Mouse (Mus musculus): ENCODE results near the gene Ncapd3. TPM values are rescaled to one million over a fixed set of nuclear protein-coding genes. Genes with fewer than 3 reads are reported as not detected.
A peak's percentile ranks its signal among the peaks of the same experiment; 100 is the strongest.

Ncapd3 gene
- 10 to 100 TPM; 17.8 to 22.9 (median 21.7) TPM for total RNA-seq (2022)

DNA sequence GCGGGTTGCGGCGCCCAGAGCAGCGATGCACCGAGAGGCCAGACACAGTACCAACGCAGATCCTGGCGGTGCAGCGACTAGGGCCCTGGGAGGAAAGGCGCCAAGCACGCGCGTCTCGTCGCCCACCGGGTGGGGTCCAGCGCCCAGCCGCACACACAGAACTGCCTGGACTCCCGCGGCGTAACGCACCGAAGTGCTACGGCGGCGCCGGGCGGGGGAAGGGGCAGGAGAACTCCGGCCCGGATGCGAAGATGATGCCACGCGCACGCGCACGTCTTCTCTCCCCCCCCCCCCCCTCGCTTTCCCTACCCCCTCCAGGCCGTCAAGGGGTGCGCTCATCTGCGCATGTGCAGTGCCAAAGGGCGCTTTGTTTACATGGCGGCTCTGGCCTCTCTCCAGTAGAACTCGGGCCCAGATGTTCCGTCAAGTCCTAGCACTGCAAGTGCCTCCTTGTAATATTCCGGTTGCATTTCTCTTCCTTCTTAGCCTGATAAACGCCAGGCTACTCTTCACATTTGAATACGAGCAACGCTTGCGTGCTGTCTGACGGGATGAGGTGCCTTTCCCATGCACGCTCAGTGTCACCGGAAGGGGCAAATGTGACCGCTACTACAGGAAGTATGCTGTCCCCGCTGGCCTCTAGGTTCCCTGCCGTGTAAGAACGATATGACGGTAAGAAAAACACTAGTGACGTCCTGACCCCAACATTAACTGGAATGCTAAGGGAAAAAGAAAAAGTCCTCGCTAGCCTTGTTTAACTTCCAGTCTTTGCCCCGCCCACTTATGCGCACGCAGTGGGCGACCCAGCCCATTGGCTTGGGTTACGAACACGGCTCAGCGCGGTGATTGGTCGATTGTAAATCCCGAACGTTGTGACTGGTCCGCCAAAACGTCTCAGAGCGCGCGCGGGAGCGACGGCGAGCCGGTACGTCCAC lies at the start of gene Ncapd3, which contains the start of gene Vps26b:
Gene Ncapd3 (plus strand): TSS at position 348 of the 935 bp plus-strand sequence.
Gene Vps26b (minus strand): TSS at position 238 of the 935 bp plus-strand sequence.
- peak; percentile 95 to 97 for DNase-seq (ENCODE audit: low spot score in 2 of 2)

DNA sequence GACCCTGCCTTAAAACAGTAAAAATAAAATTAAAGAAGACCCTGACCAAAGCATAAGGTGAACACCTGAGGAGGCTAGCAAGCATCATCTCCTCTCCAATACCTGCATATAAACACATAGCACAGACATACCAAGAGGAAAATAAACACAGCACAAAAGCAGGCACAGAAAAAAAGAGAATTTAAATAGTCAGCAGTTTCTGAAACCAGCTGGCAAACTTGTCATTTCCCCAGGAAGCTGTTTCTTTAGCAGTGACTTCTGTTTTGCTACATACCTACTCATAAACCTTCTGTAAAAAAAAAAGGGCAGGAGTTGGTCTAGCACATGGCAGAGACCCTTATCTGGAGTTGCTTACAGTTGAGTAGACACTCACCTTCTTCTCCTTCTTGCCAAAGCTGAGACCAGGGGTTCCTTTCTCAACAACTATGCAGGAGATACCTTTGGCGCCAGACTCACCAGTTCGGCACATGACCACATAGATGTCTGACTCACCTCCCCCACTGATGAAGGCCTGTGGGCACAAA lies 44.8 kb upstream of the Ncapd3 start:
- DNase-seq (ENCODE audit: low spot score in 2 of 2): no peak

DNA sequence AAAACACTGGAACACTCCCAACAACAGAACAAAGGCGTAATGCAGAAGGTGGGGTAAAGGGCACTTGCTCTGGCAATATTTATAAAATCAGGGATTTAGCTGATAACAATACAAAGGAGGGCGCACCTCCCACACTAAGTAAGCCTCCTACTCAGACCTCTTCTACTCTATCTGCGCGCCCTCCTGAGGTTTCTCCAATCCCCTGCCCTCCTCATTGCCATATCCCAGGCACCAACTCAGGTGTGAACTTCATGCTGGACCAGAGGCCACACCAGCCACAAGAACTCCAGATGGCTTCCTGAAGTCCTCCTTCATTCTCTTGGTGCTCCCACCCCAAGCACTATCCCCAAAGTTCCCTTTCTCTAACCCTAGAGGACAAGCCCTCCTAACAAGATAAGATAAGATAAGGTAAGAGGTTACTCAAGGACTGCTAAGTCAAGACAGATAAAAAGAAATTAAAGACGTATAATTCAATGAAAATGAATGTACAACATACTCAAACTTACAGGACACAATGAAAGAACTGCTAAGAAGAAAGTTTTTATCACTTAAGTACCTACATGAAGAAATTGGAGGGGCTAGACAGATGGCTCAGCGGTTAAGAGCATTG lies 44.2 kb upstream of the Ncapd3 start:
- no peak for DNase-seq (ENCODE audit: low spot score in 2 of 2)

DNA sequence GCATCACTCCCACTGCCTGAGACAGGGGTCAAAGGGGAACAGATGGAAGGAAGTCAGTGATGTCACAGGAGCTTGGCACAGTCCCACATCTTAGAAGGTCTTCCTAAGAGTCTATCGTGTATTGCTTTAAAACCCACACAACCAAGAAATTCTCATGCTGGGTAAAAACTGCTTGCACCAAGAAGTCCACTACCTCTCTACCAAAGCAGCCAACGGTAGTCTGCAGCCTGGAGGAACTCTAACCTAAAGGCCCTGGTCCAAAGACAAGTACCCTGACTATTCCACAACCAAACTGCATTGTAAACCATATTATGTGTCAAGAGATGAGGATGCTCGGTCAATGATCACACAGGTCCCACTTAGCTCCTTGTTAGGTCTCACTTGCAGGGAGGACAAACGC lies 39.8 kb upstream of the Ncapd3 start:
- no peak for DNase-seq (ENCODE audit: low spot score in 2 of 2)

DNA sequence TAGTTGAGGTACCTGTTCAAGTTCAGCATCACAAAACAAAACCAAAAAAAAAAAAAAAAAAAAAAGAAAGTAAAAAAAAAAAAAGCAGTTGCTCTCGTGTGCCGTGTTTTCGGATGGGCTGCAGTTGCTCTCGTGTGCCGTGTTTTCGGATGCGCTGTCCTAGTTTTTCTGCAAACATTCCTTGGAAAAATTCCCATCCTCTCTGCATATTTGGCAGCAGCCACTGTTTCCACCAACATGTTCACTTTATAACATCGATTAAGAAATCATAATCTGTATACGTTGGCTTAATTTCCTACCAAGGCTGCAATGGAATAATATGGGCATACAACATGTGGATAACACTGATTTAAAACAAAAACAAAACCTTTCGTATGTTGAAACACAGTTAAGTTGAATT lies 36.9 kb upstream of the Ncapd3 start:
- DNase-seq (ENCODE audit: low spot score in 2 of 2): no peak

DNA sequence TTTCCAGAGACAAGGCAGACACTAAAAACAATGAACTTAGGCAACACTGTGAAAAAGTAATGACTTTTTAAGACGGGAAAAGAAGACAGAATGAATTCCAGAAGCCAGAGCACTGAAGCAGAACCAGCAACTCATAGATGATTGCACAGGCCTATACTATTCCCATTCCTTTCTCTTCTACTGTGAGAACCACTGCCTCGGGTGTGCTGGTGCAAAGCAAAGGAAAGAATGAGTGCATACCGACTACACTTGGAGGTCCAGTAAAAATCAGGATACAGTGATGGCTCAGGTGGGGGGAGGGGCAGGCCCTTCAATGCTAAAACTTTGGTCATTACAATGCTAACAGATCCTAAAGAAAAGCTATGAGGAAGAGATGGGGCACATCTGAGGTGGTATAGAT lies 36.1 kb upstream of the Ncapd3 start:
- no peak for DNase-seq (ENCODE audit: low spot score in 2 of 2)

DNA sequence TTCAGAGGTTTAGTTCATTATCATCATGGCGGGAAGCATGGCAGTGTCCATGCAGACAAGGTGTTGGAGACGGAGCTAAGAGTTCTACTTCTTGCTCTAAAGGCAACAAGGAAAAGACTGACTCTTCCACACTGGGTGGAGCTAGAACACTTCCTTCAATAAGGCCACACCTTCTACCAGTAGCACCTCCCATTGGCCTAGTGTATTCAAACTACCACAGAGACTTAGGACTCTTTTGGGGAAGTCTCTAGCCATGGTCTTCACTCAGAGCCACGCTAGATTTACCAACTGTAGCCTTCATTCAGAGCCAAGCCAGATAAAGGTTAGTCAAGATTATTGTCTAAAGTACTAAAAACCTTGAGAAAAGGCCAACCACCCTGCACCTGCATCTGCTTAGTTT lies 32.9 kb upstream of the Ncapd3 start:
- DNase-seq (ENCODE audit: low spot score in 2 of 2): no peak

DNA sequence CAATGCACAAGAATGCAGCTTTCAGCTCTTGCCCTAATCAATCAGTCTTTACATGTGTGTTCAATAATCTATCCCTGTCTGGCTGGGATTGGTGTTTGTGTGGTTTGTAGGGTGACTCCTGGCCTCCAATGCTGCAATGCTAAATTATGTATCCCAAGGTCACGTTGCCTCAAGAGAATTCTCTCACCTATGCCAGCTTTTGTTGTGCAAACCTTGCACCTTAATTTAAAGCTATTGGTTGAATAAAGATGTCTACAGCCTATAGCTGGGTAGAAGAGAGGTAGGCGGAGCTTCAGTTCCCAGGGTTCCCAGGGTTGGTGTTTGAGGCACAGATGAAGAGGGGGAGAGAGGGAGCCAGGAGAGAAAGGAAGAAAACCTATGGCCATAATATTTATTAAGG lies 32.5 kb upstream of the Ncapd3 start:
- no peak for DNase-seq (ENCODE audit: low spot score in 2 of 2)

DNA sequence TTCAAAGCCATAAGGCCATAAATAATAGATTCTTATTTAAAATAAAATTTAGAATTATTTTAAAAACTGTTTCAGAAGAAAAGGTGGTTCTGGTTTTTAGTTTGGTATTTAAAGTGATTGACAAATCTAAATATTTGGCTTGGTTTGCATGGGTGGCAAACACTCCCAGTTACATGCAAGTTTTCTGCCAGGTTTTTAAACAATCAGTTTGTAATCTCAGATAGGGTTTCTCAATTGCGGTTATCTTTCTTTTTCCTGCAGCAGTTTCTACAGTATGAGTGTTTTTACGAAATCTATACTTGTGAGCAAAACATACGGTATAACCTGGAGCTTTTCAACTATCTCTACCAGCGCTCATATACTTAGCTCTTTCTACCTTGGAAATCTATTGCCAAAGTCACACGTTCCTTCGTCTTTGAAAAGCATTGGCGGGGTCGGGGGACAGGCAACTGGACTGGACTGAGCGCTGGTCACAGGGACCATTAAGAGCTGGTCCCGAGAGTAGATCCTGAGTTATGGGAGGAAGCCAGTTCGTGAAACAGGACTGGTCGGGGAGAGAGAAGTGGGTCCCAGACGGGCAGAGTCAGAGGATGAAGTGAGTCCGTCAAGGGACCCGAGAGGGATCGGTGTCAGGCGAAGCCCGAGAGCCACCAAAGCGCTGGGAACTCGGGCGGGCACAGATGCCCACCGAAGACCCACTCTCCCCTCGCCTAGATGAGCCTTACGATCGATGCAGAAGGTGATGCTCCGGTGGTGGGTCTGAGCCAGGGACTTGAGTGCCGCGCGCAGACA lies 31.1 kb upstream of the Ncapd3 start:
- no peak for DNase-seq (ENCODE audit: low spot score in 2 of 2)

DNA sequence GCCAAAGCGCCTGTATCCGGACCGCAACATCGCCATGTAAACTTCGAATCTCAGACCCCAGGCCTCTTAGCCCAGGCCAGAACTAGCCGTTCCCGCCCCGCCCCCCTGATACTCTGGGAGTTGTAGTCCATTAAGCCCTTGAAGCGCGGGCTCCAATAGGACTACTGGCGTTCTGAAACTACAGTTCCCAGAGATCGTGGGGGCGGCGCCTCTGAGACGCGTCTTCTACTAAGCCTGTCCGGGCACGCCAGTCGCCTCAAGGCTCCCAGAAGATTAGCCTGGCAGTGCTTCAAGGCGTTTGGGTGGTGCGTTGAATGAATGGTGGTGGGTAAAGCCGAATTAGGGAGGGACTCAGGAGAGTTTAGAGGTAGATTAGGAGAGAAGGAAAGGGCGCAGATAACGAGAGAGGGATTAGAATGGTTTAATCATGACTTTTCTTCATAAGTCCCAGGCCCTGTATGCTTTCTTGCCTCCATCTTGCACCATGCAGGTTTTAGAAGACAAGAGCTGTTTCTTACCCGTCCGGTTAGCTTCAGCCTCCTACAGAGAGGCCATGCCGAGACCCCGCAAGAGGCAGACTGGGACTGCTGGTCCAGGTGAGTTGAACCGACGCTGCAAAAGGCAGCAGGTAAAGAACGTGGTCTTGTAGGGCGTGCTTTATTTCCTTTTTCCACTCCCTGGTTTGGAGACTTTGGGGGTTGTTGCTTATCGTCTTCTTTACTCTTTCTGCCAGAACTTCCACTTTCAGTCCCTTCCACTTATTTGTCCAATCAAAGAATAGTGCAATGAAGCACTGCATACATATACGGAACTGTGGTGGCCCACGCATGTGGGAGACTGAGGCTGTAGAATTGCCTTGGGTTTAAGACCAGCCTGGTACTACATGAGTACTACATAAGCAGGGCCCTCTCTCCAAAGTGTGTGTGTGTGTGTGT lies 30.2 kb upstream of the Ncapd3 start, which contains the start of the genes Acad8 and Thyn1:
Gene Acad8 (minus strand): TSS at position 106 of the 935 bp plus-strand sequence.
Gene Thyn1 (plus strand): TSS at position 250 of the 935 bp plus-strand sequence.
- peak; percentile 95 for DNase-seq (ENCODE audit: low spot score in 2 of 2)

DNA sequence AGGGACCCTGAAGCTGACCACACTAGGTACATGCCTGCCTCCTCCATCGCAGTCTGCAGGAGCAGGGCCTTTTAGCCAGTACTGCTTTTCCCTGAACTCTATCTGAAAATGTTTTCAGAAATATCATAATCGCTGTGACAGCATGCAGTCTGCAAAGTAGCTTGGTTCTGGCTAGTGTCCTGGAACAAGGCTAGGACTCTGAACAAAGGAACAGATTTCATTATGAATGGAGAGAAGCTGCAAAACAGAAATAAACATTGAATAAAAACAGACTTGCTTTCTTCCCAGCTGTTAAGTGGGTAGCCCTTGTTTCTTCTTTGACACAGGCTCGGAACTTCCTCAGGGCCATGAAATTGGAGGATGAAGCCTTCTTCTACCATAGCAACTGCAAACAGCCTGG lies 24.7 kb upstream of the Ncapd3 start:
- DNase-seq (ENCODE audit: low spot score in 2 of 2): no peak

DNA sequence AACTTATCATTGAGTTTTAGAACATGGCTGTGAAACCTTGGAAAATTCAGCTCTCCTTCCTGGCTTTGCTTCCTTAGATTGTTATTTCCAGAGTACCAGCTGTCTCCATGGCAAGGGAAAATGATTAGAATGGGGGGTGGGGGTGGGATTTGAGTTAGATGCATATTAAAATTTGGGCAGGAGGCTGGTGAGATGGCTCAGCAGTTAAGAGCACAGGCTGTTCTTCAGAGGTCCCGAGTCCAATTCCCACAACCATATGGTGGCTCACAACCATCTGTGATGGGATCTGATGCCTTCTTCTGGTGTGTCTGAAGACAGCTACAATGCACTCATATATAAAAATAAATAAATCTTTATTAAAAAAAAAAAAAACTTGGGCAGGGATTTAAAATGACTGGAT lies 24.0 kb upstream of the Ncapd3 start:
- DNase-seq (ENCODE audit: low spot score in 2 of 2): peak; percentile 63 to 79

DNA sequence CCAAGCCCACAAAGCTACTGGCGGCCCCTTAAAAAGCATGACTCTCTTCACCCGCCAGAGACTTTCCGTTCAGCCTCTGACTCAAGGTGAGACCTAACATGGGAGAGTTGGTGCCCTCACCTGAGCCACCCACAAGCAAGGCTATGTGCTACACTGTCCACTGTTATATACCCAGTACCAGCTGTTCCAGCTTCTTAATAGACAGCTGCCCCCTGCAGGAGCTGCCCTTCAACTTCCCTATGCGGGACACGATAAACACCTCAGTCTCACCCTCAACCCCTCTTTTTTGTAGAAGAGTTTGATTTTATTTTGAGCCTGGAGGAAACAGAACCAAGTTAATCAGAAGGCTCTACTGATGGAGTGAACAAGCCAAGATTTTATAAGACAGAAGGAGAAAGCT lies 23.1 kb upstream of the Ncapd3 start:
- no peak for DNase-seq (ENCODE audit: low spot score in 2 of 2)

DNA sequence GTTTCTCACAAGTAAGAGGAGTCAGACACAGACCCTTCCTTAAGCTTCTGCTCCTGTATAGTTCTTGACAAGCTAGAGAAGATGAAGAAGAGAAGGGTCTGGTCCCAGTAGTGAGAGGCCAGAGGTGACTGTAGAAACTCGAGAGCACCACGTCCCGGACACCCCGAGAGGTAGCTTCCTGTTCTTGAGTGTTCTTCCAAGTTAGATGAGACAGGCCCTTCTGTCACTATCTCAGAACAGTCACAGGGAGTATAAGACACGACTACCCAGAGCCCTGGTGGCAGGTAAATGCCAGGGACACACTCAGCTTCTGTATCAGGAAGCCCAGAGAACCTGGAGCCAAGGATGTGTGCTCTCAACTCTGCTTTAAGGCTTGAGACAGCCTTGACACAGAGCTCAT lies 20.7 kb upstream of the Ncapd3 start:
- no peak for DNase-seq (ENCODE audit: low spot score in 2 of 2)

DNA sequence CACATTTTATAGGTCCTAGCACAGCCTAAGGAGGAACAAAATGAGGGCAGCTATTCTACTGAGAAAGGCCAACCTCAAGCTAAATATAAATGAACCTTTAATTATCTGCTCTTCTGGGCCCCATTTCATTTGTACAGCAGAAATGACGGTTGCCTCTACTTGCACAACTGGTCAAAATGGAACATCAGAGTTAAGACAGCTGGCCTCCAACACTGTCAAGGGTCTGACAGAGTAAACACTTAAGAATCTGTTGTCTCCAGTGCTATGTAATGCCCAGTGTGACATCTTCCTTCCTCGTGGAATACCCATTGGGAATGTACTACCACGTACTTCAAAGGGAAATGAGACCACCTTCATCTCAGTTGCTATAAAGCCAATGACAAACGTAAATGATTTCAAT lies 18.4 kb upstream of the Ncapd3 start:
- DNase-seq (ENCODE audit: low spot score in 2 of 2): no peak

DNA sequence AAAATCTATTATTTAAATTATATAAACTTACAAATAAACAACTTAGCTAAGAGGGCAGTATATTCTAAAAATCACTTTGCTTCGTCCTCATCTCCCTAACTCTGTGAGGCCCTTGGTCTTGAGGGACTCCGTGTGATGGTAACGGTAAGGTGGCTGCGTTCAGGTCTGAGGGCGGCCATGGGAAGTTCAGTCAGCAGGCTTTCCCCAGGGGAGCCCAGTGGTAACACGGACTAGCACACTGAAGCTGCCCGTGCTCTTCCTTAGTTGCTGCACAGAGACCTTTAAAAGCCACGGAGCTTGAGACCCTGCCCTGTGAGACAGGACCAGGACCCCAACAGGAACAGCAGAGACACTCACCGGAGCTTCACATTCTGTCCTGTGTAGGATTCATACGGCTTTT lies 11.0 kb upstream of the Ncapd3 start:
- DNase-seq (ENCODE audit: low spot score in 2 of 2): no peak

DNA sequence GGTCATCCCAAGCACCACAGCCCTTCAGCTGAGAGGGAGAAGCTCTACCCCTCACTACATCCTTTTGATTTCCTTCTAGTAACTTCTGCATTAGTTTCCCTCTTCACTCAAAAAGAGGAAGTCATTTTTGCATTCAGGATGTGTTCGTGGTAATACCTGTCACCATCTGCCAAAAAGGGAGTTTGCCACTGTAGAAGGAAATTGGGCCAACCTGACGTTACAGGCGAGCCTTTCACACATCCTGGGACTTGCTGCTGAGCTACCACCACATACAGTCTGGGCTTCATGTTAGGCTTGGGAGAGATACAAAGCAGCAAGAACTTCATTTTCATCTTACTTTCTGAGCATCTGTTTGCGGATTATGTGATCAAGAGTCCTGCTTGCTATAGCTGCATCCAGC lies 6.3 kb upstream of the Ncapd3 start:
- DNase-seq (ENCODE audit: low spot score in 2 of 2): no peak

DNA sequence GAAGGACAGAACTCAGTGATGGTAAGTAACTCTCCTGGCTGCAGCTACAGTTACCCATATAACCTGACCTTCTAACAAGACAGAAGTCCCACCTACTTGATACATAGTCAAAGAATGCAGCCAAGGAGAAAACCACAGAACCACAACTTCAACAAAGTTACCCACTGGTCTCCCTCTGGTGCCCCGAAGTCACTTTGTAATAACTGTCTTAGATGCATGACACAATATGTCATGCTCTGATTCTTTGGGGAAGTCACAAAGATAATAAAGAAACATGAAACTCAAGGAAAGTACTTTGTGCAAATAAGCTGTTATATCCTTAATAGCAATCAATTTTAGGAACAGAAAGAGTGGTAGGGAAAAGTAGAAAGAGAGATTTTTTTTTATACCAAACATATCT lies 3.3 kb upstream of the Ncapd3 start:
- no peak for DNase-seq (ENCODE audit: low spot score in 2 of 2)

DNA sequence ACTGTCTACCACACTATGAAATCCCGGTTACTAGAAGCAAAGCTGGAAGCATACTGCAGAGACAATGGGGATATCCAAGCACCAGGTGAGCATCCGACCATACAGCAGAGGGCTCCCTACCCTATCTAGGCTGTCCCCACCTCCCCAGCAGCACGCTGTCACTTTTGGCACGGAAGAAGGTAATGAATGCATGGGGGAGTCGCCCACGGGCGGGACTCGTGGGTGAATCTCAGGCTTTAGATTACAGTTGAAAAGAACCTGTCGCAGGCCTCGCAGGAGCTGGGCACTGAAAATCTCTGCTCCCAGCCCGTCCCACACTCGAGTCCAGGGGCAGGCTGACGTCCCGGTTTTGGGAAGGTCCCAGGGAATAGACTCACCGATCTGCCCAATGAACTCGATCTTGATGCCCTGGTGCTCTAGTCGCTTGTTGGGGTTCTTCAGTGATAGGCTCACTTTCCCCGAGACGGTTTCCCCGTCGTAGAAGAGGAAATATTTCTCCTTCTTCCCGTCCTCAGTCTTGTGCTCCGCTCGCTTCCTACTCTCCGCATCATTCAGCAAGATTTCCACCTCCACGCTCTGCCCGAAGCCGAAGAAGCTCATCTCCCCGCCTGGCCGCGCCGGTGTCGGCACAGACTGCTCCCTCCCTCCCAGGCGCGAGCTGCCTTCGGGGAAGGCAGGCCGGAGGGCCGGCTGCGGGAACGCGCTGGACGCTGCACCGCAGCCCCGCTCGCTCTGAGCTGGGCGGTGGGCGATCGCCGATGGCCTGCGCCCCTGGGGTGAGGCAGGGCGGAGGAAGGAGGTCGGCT lies 750 bp upstream of the Ncapd3 start:
- peak; percentile 63 to 65 for DNase-seq (ENCODE audit: low spot score in 2 of 2)

DNA sequence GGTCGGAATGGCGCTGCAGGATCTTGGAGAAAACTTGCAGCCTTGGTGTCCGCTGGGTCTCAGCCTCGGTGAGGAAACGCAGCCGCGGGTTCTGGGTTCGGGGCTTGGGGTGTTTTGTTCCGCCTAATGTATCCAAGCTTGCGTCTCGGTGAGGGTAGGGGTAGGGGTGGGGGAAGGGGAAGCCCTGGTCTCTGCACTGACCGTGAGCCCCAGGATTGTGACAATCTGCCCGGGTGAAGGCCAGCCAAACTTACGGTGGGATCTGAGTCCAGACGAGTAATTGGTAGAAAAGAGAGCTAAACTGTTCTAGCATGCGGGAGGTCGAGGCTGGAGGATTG lies 757 bp downstream of the Ncapd3 start:
- DNase-seq (ENCODE audit: low spot score in 2 of 2): no peak
